Mouse (Mus musculus) neural tube, embryonic 15.5 days (tissue): Measurements from ENCODE around the gene Hist2h2aa2. TPM values are rescaled to one million over a fixed set of nuclear protein-coding genes. Genes with fewer than 3 reads are reported as not detected.
"Not testable (repeated sequence)": the region's sequence is repeated elsewhere in the genome, so short reads cannot be mapped to it uniquely, and the experiment has no call there.

Source experiments
- ATAC-seq: fragments of 200-750 bp; cut with Nextera tagmentation; 2 replicates; pipeline ENCODE4 v1.8.0; 2017; ENCODE audit warnings: mild to moderate bottlenecking, moderate TSS enrichment, moderate library complexity; ENCODE audit not compliant: low FRiP score
- H3K27ac ChIP-seq: fragments of 300-500 bp; sonication (generic); replicated peaks from 2 replicates; pipeline ENCODE4 v1.5.1; 2015; ENCODE audit warnings: mild to moderate bottlenecking, inconsistent platforms
- H3K27me3 ChIP-seq: fragments of 300-500 bp; sonication (generic); replicated peaks from 2 replicates; pipeline ENCODE4 v1.6.1; 2015; ENCODE audit warnings: inconsistent platforms
- H3K36me3 ChIP-seq: fragments of 300-500 bp; sonication (generic); 2 replicates; pipeline ENCODE4 v1.6.1; 2015; ENCODE audit warnings: inconsistent platforms
- H3K4me1 ChIP-seq: fragments of 300-500 bp; sonication (generic); 2 replicates; pipeline ENCODE4 v1.6.1; 2015; ENCODE audit warnings: inconsistent platforms
- H3K4me2 ChIP-seq: fragments of 300-500 bp; sonication (generic); 2 replicates; pipeline ENCODE4 v1.6.1; 2015; ENCODE audit warnings: inconsistent platforms, mild to moderate bottlenecking, moderate library complexity
- H3K4me3 ChIP-seq: fragments of 300-500 bp; sonication (generic); replicated peaks from 2 replicates; pipeline ENCODE4 v1.5.1; 2015; ENCODE audit warnings: mild to moderate bottlenecking, inconsistent platforms
- H3K9ac ChIP-seq: fragments of 300-500 bp; sonication (generic); replicated peaks from 2 replicates; pipeline ENCODE4 v1.6.1; 2015; ENCODE audit warnings: mild to moderate bottlenecking, inconsistent platforms
- H3K9me3 ChIP-seq: fragments of 300-500 bp; sonication (generic); replicated peaks from 2 replicates; pipeline ENCODE4 v1.6.1; 2016; ENCODE audit warnings: inconsistent platforms
- WGBS: fragments of 180-500 bp; shearing (Covaris S2); methylation state at CpG from one replicate; pipeline ENCODE4 v1.1.7; 2015; ENCODE audit warnings: mixed read lengths; 5-methylcytosine and 5-hydroxymethylcytosine counted together
- polyA plus RNA-seq: library from polyadenylated mRNA; unstranded; fragments of >200 nt; fragmentation: Nextera tagmentation; extraction: Ambion mirVana; gene quantifications from 2 replicates; pipeline ENCODE4 v1.2.1, GENCODE M21; 2015

Gene Hist2h2aa2
- polyA plus RNA-seq, 1 experiment from 2014 or later = 32.3 TPM

- Histone ChIP-seq H3K9ac (no peak overlapping the region), H3K9me3 (no peaks in the 10 kb centered on the region), H3K4me2 (peak overlapping the region; percentile 56), H3K27me3 (no peaks in the 10 kb centered on the region), H3K27ac (peak overlapping the region; percentile 97), H3K36me3 (no peaks in the 10 kb centered on the region), H3K4me3 (no peak overlapping the region), H3K4me1 (peaks cover 23% of the 10 kb centered on the region)
- no peak for ATAC-seq
- 86% methylated on average over 7 of the region's 7 CpGs for WGBS
These were observed 4.0 kb upstream of the Hist2h2aa2 start for GRCm38 (mm10) chr3:96243921-96244572.

- H3K4me2 ChIP-seq = peak overlapping the region; percentile 58
- peaks cover 25% of the 10 kb centered on the region for H3K4me1 ChIP-seq
- no peaks in the 10 kb centered on the region for H3K36me3 ChIP-seq
- peak overlapping the region; percentile 31; the same call in 1 of the 2 replicates for H3K4me3 ChIP-seq
- H3K9me3 ChIP-seq = no peaks in the 10 kb centered on the region
- no peak for ATAC-seq
- H3K9ac ChIP-seq = 0 out of 2 replicates have a peak overlapping the region, but pooled peaks have one; percentile 24
- 71% methylated on average over 9 of the region's 9 CpGs for WGBS
- peak overlapping the region; percentile 82 for H3K27ac ChIP-seq
- H3K27me3 ChIP-seq = no peaks in the 10 kb centered on the region
These were observed 722 bp upstream of the Hist2h2aa2 start for GRCm38 (mm10) chr3:96240799-96241197.

GRCm38 (mm10) chr3:96238954-96239793 is 902 bp downstream of the Hist2h2aa2 start, which contains the start of gene Hist2h3c2:
Gene Hist2h3c2 (minus strand): TSS chr3:96239127.
- Histone ChIP-seq H3K27ac (peak within 1 kb of the TSS; percentile 66; the same call in 1 of the 2 replicates), H3K9ac (0 out of 2 replicates have a peak within 1 kb of the TSS, but pooled peaks have one; percentile 41)
- WGBS = 0% methylated on average over 10 of the region's 68 CpGs

GRCm38 (mm10) chr3:96237904-96238511 is 2.1 kb downstream of the Hist2h2aa2 start:
- H3K4me3 ChIP-seq = peak overlapping the region; percentile 29
- H3K27ac ChIP-seq = no peak overlapping the region
- no peaks in the 10 kb centered on the region for H3K27me3 ChIP-seq
- no peaks in the 10 kb centered on the region for H3K9me3 ChIP-seq
- ATAC-seq = no peak
- H3K9ac ChIP-seq = 0 out of 2 replicates have a peak overlapping the region, but pooled peaks have one; percentile 41
- no peaks in the 10 kb centered on the region for H3K36me3 ChIP-seq
- H3K4me2 ChIP-seq = peak overlapping the region; percentile 48
- peaks cover 13% of the 10 kb centered on the region for H3K4me1 ChIP-seq
- under 1% methylated on average over 12 of the region's 12 CpGs for WGBS

More at GRCm38 (mm10) chr3:96238954-96239793, 902 bp downstream of the Hist2h2aa2 start, which contains the start of gene Hist2h3c2:
- Histone ChIP-seq H3K4me1 (peaks cover 19% of the 10 kb centered on the region), H3K4me2 (peak within 1 kb of the TSS; percentile 48), H3K4me3 (peak within 1 kb of the TSS; percentile 35)
- peak; percentile 88 for ATAC-seq
- H3K27me3 ChIP-seq, H3K36me3 ChIP-seq, H3K9me3 ChIP-seq: not testable (repeated sequence)

GRCm38 (mm10) chr3:96237335-96237903 is 2.7 kb downstream of the Hist2h2aa2 start:
- H3K36me3 ChIP-seq = no peaks in the 10 kb centered on the region
- no peak overlapping the region for H3K9ac ChIP-seq
- 25% methylated on average over 7 of the region's 7 CpGs for WGBS
- H3K9me3 ChIP-seq = no peaks in the 10 kb centered on the region
- H3K4me3 ChIP-seq = peak overlapping the region; percentile 29
- peaks cover 13% of the 10 kb centered on the region for H3K4me1 ChIP-seq
- H3K4me2 ChIP-seq = peak overlapping the region; percentile 48
- ATAC-seq = no peak
- H3K27me3 ChIP-seq = no peaks in the 10 kb centered on the region
- no peak overlapping the region for H3K27ac ChIP-seq

GRCm38 (mm10) chr3:96236834-96237334 is 3.2 kb downstream of the Hist2h2aa2 start:
- H3K36me3 ChIP-seq = no peaks in the 10 kb centered on the region
- WGBS = 94% methylated on average over 4 of the region's 4 CpGs
- H3K4me1 ChIP-seq = peaks cover 13% of the 10 kb centered on the region
- ATAC-seq = no peak
- no peak overlapping the region for H3K9ac ChIP-seq
- H3K27me3 ChIP-seq = no peaks in the 10 kb centered on the region
- peak overlapping the region; percentile 48 for H3K4me2 ChIP-seq
- no peak overlapping the region for H3K27ac ChIP-seq
- H3K4me3 ChIP-seq = peak overlapping the region; percentile 29; the same call in 1 of the 2 replicates
- H3K9me3 ChIP-seq = no peaks in the 10 kb centered on the region

- no peak for ATAC-seq
- no peak overlapping the region for H3K9ac ChIP-seq
- H3K27me3 ChIP-seq = no peaks in the 10 kb centered on the region
- peaks cover 10% of the 10 kb centered on the region for H3K4me1 ChIP-seq
- H3K9me3 ChIP-seq = no peaks in the 10 kb centered on the region
- no peaks in the 10 kb centered on the region for H3K36me3 ChIP-seq
- H3K4me3 ChIP-seq = no peak overlapping the region
- no peak overlapping the region for H3K27ac ChIP-seq
- H3K4me2 ChIP-seq = no peak overlapping the region
- 75% methylated on average over 3 of the region's 3 CpGs for WGBS
These were observed 4.2 kb downstream of the Hist2h2aa2 start for GRCm38 (mm10) chr3:96235836-96236235.

GRCm38 (mm10) chr3:96234914-96235313 is 5.2 kb downstream of the Hist2h2aa2 start:
- H3K9ac ChIP-seq = no peak overlapping the region
- H3K27ac ChIP-seq = no peak overlapping the region
- WGBS = 92% methylated on average over 2 of the region's 2 CpGs
- no peaks in the 10 kb centered on the region for H3K36me3 ChIP-seq
- H3K4me3 ChIP-seq = no peak overlapping the region
- H3K4me2 ChIP-seq = no peak overlapping the region
- H3K9me3 ChIP-seq = no peaks in the 10 kb centered on the region
- no peak for ATAC-seq
- peaks cover 8% of the 10 kb centered on the region for H3K4me1 ChIP-seq
- H3K27me3 ChIP-seq = no peaks in the 10 kb centered on the region

GRCm38 (mm10) chr3:96231758-96232120 is 8.3 kb downstream of the Hist2h2aa2 start:
- H3K9ac ChIP-seq = no peak overlapping the region
- no peak for ATAC-seq
- H3K4me1 ChIP-seq = no peaks in the 10 kb centered on the region
- no peaks in the 10 kb centered on the region for H3K36me3 ChIP-seq
- H3K27ac ChIP-seq = no peak overlapping the region
- H3K9me3 ChIP-seq = no peaks in the 10 kb centered on the region
- no peaks in the 10 kb centered on the region for H3K27me3 ChIP-seq
- WGBS = 59% methylated on average over 2 of the region's 2 CpGs
- no peak overlapping the region for H3K4me3 ChIP-seq
- no peak overlapping the region for H3K4me2 ChIP-seq

GRCm38 (mm10) chr3:96230910-96231757 is 8.9 kb downstream of the Hist2h2aa2 start:
- Histone ChIP-seq H3K27ac (no peak overlapping the region), H3K4me2 (no peak overlapping the region), H3K4me3 (no peak overlapping the region), H3K9me3 (no peaks in the 10 kb centered on the region), H3K36me3 (no peaks in the 10 kb centered on the region), H3K9ac (no peak overlapping the region), H3K4me1 (no peaks in the 10 kb centered on the region), H3K27me3 (no peaks in the 10 kb centered on the region)
- 77% methylated on average over 4 of the region's 4 CpGs for WGBS
- no peak for ATAC-seq
